Mouse (Mus musculus) kidney, adult 11 months (tissue): ENCODE measurements at regions not wholly inside any gene's neighbourhood (a gene's known extent, or its start where the extent isn't known, plus 50 kb on each side); places are given as distances from the start of the nearest gene placed in this dataset.
"Not testable (repeated sequence)": the region's sequence is repeated elsewhere in the genome, so short reads cannot be mapped to it uniquely, and the experiment has no call there.

Experiments
- DNase-seq: peaks from one replicate; pipeline ENCODE4 v3.0.0; 2022

GRCm38 (mm10) chr6:47745856-47746255 lies 67.4 kb downstream of the Pdia4 start:
- not testable (repeated sequence) for DNase-seq

- not testable (repeated sequence) for DNase-seq
Measured at GRCm38 (mm10) chr6:47743856-47744255, 69.4 kb downstream of the Pdia4 start.

GRCm38 (mm10) chr6:47740216-47740615 lies 73.0 kb downstream of the Pdia4 start:
- not testable (repeated sequence) for DNase-seq

GRCm38 (mm10) chr6:47739696-47740095 lies 73.5 kb downstream of the Pdia4 start:
- DNase-seq, result peak; percentile 69

- DNase-seq, result not testable (repeated sequence)
Measured at GRCm38 (mm10) chr6:47737972-47738371, 75.3 kb downstream of the Pdia4 start.
